Mouse (Mus musculus): ENCODE data around the gene Olfr1325.
"Not testable (repeated sequence)": the region's sequence is repeated elsewhere in the genome, so short reads cannot be mapped to it uniquely, and the experiment has no call there.

Gene Olfr1325

GRCm38 (mm10) chrX:74592379-74592778, at the start of gene Olfr1325:
TSS of gene Olfr1325 (plus strand) at chrX:74592679.
- no peak for DNase-seq (ENCODE audit: low spot score)

GRCm38 (mm10) chrX:74574788-74575187, 17.7 kb upstream of the Olfr1325 start, which contains the start of gene Olfr1326-ps1:
TSS of gene Olfr1326-ps1 (minus strand) at chrX:74574888.
- no peak for DNase-seq (ENCODE audit: low spot score)

- peak; percentile 7 for DNase-seq (ENCODE audit: low spot score)
Observed at GRCm38 (mm10) chrX:74645466-74646323, 53.2 kb downstream of the Olfr1325 start, which contains the start of gene Gm5640. TSS of gene Gm5640 (minus strand) at chrX:74645635.

GRCm38 (mm10) chrX:74646393-74646792, 53.9 kb downstream of the Olfr1325 start:
- DNase-seq (ENCODE audit: low spot score) = not testable (repeated sequence)

All from left cerebral cortex, adult 11 months (tissue).